Mouse (Mus musculus) granulocyte monocyte progenitor cell, adult 5-6 weeks (primary cell): ENCODE data around the gene Smyd3. TPM values are rescaled to one million over a fixed set of nuclear protein-coding genes. Genes with fewer than 3 reads are reported as not detected.

Experiments used
- ATAC-seq: replicated peaks from 2 replicates; pipeline ENCODE4 v1.8.0; 2016; ENCODE audit warnings: mild to moderate bottlenecking, moderate TSS enrichment, inconsistent platforms; ENCODE audit not compliant: poor library complexity, severe bottlenecking
- total RNA-seq, 2 experiments: library from RNA; stranded (forward) in 1 of 2; stranded (reverse) in 1 of 2; fragments of 200-712, 200-1000 nt in 1 of 2; fragments of >200 nt in 1 of 2; fragmentation: Nextera tagmentation in 1 of 2; gene quantifications; 2 replicates each; pipeline ENCODE4 v1.2.3; 2014 to 2017

The Smyd3 gene
- total RNA-seq, 2 experiments from 2014 or later = 30.2 to 34.9 TPM

- no peak for ATAC-seq
Measured at GRCm38 (mm10) chr1:179467970-179468369, 49.9 kb downstream of the Smyd3 start.

DNA sequence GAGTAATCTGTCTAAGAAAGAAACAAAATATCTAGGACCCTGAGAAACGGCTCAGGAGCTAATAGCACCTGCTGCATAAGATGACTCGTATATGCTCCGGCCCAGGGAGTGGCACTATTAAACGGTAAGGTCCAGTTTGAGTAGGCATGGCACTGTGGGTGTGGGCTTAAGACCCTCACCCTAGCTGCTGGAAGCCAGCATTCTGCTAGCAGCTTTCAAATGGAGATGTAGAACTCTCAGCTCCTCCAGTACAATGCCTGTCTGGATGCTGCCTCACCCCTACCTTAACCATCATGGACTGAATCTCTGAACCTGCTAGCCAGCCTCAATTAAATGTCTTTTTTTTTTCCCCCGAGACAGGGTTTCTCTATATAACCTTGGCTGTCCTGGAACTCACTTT lies 55.5 kb downstream of the Smyd3 start:
- no peak for ATAC-seq

GRCm38 (mm10) chr1:179461019-179461814 lies 56.6 kb downstream of the Smyd3 start:
- no peak for ATAC-seq

- no peak for ATAC-seq
Measured at GRCm38 (mm10) chr1:179458987-179459368, 58.9 kb downstream of the Smyd3 start.

GRCm38 (mm10) chr1:179458236-179458986 lies 59.4 kb downstream of the Smyd3 start:
- no peak for ATAC-seq

GRCm38 (mm10) chr1:179454600-179454999 lies 63.2 kb downstream of the Smyd3 start:
- no peak for ATAC-seq

DNA sequence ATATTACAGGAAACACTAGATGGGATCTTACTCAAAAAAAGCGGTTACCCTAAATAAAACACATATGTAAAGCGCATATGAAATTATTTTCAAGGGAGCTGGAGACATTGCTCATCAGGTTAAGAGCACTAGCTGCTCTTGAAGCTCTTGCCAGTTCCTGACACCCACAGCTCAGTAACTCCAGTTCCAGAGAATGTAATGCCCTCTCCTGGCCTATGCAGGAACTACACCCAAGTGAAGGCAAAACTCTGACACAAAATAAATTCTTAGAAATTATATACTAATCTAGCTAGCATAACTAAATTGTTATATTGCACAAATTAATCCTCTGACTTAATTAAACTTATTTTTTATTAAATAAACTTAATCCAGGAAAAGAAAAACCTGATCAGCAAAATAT lies 66.6 kb downstream of the Smyd3 start:
- no peak for ATAC-seq

DNA sequence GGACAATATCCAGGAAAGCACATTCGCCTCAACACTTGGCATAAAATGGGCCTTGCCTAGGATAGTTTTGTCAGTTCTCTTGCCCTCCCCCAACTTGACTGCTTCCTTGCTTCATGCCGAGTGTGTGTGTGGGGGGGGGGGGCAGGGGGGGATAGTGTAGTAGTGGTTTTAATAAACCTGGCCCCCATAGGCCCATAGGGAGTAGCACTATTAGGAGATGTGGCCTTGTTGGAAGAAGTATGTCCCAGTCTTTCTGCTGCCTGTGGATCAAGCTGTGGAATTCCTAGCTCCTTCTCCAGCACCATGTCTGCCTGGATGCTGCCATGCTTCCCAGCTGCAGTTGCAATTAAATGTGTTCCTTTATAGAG lies 71.0 kb downstream of the Smyd3 start:
- no peak for ATAC-seq

- no peak for ATAC-seq
Measured at GRCm38 (mm10) chr1:179446127-179446844, 71.6 kb downstream of the Smyd3 start.

GRCm38 (mm10) chr1:179443835-179444234 lies 74.0 kb downstream of the Smyd3 start:
- ATAC-seq = no peak

DNA sequence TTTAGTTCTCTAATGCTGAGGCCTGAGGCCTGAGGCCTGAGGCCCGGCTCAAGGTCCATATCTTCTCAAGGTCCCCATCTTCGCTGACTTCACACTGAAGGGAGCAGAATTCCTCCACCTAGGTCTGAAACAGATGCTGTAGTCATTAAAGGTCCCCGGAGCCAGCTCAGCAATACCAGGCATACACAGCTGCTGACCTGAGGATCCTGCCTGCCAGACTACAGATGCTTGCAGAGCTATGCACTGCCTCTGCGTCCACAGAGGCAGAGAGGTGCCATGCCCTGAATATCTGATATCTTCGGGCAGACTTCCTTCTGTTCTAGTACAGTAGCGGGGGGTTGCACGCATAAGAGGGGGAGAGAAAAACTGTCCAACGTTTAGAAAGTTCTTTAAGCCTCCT lies 74.4 kb downstream of the Smyd3 start:
- no peak for ATAC-seq

GRCm38 (mm10) chr1:179436596-179436995 lies 81.2 kb downstream of the Smyd3 start:
- no peak for ATAC-seq

DNA sequence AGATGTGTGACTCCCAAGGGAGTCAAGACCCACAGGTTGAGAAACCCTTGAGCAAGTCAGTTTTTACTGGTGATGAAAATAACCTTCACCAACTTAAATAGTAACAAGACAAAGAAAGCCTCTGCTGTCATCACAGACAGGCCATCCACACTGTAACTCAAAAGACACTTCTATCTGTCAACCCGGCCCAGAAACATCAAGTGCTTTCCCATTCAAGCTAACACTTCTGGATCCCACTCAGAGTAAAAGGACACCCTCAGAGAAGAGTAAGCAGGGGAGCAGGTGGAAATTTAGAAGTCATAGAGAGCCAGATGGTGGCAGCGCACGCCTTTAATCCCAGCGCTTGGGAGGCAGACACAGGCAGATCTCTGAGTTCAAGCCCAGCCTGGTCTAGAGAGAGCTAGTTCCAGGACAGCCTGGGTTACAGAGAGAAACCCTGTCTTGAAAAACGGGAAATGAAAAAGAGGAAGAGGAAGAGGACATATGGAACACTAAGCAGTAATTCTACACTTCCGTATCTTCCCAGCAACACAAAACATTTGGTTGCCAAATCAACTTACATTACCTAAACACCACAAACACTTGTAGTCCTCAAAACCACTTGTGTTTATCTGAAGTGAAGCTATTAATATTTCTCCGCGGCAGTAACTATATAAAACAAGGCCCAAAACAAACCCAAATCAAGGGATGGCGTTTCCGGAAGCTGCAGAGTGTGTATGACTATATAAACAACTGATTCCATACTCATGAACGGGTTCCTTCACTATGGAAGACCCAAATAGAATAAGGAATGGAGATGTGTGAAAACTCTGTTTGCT lies 83.2 kb downstream of the Smyd3 start:
- ATAC-seq = peak; percentile 92

GRCm38 (mm10) chr1:179433828-179434227 lies 84.0 kb downstream of the Smyd3 start:
- 0 out of 2 replicates have a peak, but pooled peaks have one; percentile 26 for ATAC-seq

DNA sequence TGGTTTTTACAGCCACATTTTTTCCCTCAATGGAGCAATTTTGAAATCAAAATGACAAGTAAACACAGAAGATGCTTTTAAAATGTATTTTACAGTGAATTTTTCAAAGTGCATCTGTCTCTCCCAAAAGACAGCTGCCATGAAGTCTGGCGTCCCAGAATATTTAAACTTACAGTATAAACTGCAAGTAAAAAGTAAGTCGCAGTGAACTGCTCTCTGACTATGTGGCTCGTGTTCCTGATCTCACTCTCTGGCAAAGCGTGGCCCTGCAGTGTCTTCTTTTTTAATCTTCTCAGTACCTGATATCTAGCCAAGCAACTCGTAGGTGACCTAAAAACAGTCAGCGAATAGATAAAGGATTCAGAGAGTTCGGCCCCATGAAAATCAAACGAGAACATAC lies 84.5 kb downstream of the Smyd3 start:
- ATAC-seq = no peak

DNA sequence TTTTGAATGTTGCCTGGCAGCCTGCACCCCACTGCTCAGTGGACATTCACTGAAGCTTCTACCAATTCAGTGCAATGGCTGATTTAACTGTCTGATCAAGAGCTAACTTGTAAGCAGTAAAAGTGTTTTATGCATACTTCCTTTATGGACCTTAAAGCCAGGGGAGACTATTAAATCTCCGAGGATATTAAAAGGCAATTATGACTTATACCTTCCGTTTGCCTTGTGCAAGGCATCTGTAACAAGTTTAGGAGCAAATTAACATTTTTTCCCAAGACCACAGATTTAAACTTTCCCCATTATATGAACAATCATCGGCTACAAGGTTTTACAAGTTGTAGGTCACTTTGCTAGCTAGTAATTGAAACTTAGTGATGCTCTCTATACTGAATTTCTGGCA lies 87.8 kb downstream of the Smyd3 start:
- no peak for ATAC-seq

- no peak for ATAC-seq
Measured at GRCm38 (mm10) chr1:179424879-179425472, 92.9 kb downstream of the Smyd3 start.

GRCm38 (mm10) chr1:179419091-179419490 lies 98.8 kb downstream of the Smyd3 start:
- no peak for ATAC-seq

DNA sequence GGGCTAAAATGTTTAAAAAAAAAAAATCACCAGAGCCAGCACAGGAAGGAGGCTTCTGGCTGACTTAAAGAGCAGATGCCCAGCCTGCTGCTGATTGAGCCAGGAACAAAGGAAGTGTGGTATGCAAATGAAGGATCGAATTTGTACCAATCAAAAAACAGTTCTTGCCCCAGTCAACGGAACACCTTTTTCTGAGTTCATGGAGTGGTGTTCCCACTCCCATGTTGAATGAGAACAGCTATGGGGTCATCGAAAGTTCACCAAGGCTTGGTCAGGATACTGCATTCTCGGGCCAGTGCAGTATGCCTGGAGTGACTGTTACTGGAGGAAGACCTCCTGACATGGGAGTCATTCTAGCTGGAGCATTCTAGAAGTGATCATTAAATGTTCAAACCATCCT lies 109.8 kb downstream of the Smyd3 start:
- ATAC-seq = no peak

GRCm38 (mm10) chr1:179400835-179401234 lies 117.0 kb downstream of the Smyd3 start:
- no peak for ATAC-seq
